Mouse (Mus musculus) lung, postnatal 0 days (tissue): ENCODE measurements around the gene Cep152.

Experiments used
- CTCF ChIP-seq: IDR thresholded peaks from 2 replicates; pipeline ENCODE4 v1.5.1; 2016; ENCODE audit warnings: antibody characterized with exemption, mild to moderate bottlenecking
- EP300 ChIP-seq: IDR thresholded peaks from 2 replicates; pipeline ENCODE4 v1.6.1; 2016; ENCODE audit warnings: antibody characterized with exemption, mild to moderate bottlenecking, control low read depth

DNA sequence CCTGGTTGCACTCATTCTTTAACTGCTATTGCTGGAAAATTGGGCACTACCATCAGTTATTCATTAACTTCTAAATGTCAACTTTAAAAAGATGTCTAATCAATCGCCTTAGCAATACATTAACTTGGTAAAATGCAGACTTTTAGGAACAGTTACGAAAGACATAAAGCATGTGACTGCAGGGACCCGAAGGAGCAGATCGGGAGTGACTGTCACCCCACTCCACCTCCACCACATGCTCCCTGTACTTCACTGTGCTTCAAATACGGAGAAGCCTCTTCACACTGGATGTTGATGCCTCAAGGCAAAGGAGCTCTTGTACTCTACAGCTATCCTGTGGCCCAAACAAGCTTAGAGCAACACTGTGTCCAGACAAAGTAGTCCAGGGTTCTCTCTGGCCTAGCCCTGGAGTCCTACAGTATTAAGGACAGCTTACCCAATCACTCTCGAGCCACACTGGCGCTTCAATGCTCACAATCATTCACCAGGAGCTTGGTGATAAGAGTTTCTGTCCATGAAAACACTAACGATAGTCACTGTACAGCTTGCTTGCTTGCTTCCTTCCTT lies 9.0 kb downstream of the Cep152 start:
- no peak for TF ChIP-seq CTCF
- TF ChIP-seq EP300 = no peak
